Mouse (Mus musculus) kidney, adult 11 months (tissue): ENCODE results near the gene Jph3.

ENCODE experiments used
- DNase-seq: peaks from one replicate; pipeline ENCODE4 v3.0.0; 2022

Jph3 gene

GRCm38 (mm10) chr8:121730646-121731045 is 1.2 kb downstream of the Jph3 start:
- no peak for DNase-seq

GRCm38 (mm10) chr8:121731060-121731459 is 1.6 kb downstream of the Jph3 start:
- DNase-seq, result no peak

GRCm38 (mm10) chr8:121731471-121732333 is 2.3 kb downstream of the Jph3 start:
- DNase-seq, result no peak

- no peak for DNase-seq
These were observed 2.9 kb downstream of the Jph3 start for GRCm38 (mm10) chr8:121732334-121732665.

- no peak for DNase-seq
These were observed 4.8 kb downstream of the Jph3 start for GRCm38 (mm10) chr8:121734262-121734661.

- no peak for DNase-seq
These were observed 6.8 kb downstream of the Jph3 start for GRCm38 (mm10) chr8:121736236-121736635.

GRCm38 (mm10) chr8:121740721-121741120 is 11.3 kb downstream of the Jph3 start:
- DNase-seq, result no peak

GRCm38 (mm10) chr8:121749501-121749900 is 20.1 kb downstream of the Jph3 start:
- DNase-seq, result no peak

GRCm38 (mm10) chr8:121750512-121750911 is 21.1 kb downstream of the Jph3 start:
- no peak for DNase-seq

- DNase-seq, result no peak
These were observed 22.0 kb downstream of the Jph3 start for GRCm38 (mm10) chr8:121751407-121751806.

- DNase-seq, result no peak
These were observed 29.0 kb downstream of the Jph3 start for GRCm38 (mm10) chr8:121758470-121758869.

- no peak for DNase-seq
These were observed 31.1 kb downstream of the Jph3 start for GRCm38 (mm10) chr8:121760484-121760883.

- no peak for DNase-seq
These were observed 32.1 kb downstream of the Jph3 start for GRCm38 (mm10) chr8:121761480-121761879.

- DNase-seq, result no peak
These were observed 33.7 kb downstream of the Jph3 start for GRCm38 (mm10) chr8:121762999-121763699.

GRCm38 (mm10) chr8:121763700-121764013 is 34.2 kb downstream of the Jph3 start:
- DNase-seq, result no peak

- no peak for DNase-seq
These were observed 36.2 kb downstream of the Jph3 start for GRCm38 (mm10) chr8:121765594-121766138.

- DNase-seq, result no peak
These were observed 39.7 kb downstream of the Jph3 start for GRCm38 (mm10) chr8:121769095-121769494.

- no peak for DNase-seq
These were observed 40.2 kb downstream of the Jph3 start for GRCm38 (mm10) chr8:121769621-121770020.

- no peak for DNase-seq
These were observed 41.7 kb downstream of the Jph3 start for GRCm38 (mm10) chr8:121770845-121771752.

- no peak for DNase-seq
These were observed 44.5 kb downstream of the Jph3 start for GRCm38 (mm10) chr8:121773876-121774275.

GRCm38 (mm10) chr8:121782493-121782892 is 53.1 kb downstream of the Jph3 start:
- no peak for DNase-seq

- DNase-seq, result no peak
These were observed 57.1 kb downstream of the Jph3 start for GRCm38 (mm10) chr8:121786542-121786941.

GRCm38 (mm10) chr8:121788786-121789185 is 59.4 kb downstream of the Jph3 start:
- no peak for DNase-seq
